Mouse (Mus musculus) cerebellum, postnatal 25 days (tissue): ENCODE results near the gene Alg1.

ENCODE experiments used
- DNase-seq, 2 experiments: peaks; one replicate each; pipeline ENCODE4 v3.0.0; 2021; ENCODE audit warnings: mixed read lengths in 2 of 2

Alg1 gene

DNA sequence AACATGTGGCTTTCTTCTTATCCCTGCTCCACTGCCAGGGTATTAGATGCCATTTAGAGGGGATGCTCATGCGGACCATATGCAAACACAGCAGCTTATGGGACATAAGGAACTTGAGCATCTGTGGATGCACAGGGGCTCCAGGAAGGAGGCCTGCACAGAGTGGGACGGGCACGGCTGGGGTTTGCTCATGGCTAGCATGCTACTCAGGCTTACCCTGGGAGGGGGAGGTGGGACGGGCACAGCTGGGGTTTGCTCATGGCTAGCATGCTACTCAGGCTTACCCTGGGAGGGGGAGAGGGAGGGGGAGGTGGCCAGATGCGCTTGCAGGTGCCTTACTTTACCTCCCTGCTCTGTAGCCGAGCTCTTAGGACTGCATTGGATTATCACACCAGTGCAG, 9.5 kb downstream of the Alg1 start:
- no peak for DNase-seq

- peak; percentile 50 to 70 for DNase-seq
Measured at GRCm38 (mm10) chr16:5244411-5244810, 11.0 kb downstream of the Alg1 start.

- no peak for DNase-seq
Measured at GRCm38 (mm10) chr16:5250891-5251290, 17.5 kb downstream of the Alg1 start.

- no peak for DNase-seq
Measured at GRCm38 (mm10) chr16:5252260-5252659, 18.8 kb downstream of the Alg1 start.

DNA sequence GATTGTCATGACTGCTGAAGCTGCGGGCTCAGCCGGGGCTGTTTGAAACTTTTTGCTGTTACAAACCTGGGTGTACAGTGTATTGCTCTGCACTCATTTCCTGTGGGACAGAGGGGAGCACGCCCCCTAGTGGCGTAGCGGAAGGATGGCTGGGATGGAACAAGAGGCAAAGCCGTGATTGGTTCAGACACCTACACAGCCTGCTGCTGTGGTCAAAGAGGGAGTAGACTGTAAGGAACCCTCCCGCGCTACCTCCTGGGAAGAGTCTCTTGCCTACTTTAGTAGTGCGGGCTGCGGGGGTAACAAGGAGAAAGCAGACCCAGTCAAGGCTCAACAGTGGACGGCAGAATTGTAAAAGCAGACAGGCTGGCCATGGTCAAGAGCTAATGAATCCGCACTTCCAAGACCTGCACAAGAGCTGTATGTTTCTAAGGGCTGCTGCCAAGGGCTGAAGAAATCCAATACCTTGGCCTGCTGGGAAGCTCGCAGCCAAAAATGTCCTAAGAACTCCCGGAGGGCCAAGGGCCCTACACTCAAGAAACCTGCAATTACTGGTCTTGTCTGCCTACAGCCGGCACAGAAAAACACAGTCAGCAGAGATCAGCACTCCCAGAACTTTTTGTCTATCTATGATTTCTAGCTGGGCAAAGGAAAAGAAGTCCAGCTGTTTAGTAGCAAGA, 21.1 kb downstream of the Alg1 start:
- peak; percentile 51 to 73 for DNase-seq

DNA sequence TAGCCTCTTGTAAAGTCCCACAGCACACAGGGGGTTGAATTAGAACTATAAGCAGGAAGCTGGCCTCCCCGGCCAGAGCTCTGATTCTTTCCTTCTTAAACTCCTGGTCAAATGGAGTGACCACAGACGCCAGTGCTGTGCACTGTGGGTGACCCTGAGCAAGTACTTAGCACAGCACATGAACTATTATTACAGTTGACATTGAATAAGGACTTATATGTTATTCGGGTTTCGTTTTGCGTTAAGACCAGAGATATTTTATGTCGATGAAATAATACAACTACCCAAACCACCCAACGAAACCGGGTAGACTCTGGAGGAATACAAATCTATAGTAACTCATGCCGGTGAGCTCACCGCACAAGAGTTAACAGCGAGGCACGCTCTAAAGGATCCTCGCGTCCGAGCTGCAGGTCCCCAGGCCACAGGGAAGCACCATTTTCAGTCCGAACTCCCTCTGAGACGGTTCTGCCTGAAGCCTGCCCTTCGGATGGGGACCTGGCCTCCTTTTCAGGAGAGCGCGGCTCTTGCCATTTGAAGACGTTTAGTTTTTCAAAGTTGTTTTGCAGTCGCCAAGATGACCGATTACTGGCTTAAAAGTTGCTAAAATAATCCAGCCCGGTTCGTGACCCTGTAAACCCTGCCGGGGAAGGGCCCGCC, 21.8 kb downstream of the Alg1 start:
- no peak for DNase-seq

DNA sequence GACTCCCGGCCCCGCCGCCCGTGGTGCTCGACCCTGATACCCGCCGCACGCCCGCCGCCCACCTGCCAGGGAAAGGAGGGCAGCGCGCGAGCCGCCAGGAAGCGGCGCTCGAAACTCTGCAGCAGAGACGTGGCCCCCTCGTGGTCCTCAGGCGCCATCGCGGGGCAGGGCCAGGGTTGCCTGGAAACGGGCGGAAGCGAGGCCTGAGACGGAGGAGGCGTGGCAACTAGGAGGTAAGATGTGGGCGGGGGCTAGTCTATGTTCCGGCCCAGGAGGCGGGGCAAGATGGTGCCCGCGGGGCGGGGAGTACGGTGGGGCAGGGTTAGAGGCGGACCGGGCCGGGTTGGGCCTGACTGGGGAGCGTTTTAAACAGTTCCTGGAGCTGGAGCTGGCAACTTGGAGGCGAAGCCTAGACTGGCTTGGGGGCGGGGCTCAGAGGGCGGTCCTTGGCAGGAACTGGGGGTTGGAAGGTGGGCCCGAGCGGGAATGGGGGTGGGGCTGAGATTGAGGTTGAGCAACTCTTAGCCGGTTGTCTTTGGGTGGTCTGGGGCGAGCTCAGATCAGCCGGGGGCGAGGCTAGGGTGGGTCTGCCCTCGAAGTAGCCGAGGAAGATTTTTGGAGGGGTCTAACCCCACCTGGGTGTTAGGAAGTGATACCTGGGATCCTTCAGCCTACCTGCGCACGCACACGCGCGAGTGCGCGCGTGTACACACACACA, 22.5 kb downstream of the Alg1 start, which contains the start of gene Eef2kmt:
TSS of gene Eef2kmt (minus strand) at position 205 of the 718 bp plus-strand sequence.
- peak; percentile 90 to 95 for DNase-seq

DNA sequence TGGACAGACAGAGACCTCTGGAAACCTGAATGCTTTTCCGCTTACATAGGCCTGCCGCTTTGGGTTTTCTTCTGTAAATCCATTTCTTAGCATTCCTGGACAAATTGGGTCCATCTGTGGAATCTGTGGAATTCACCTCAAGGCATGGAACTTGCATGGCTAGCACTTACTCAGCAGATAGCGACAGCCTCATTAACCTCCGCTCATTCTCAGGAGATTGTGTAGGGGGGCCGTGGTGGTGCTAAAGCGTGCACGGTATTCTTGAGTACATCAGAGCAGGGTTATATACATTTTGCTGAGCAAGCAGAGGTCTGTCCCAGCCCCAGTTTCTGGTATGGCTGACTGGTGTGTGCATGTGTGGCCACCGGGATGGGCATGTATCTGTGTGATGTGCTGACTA, 29.7 kb downstream of the Alg1 start:
- DNase-seq, result no peak

DNA sequence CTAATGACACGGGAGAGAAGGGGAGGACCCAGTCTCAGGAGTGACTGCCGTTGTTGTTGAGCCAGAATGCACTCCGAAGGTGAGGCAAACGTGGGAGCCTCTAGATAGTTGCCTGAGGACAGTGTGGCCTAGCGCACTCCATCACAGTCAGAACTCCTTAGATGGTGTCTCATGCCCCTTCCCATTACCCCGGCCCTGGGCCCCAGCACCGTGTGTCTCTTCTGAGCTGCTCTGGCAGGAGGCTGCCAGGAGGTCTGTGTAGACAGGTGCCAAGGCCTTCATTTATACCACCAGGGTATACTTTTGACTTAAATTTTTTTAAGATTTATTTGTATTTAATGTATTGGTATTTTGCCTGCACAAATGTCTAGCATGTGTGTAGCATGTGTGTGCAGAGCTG, 30.5 kb downstream of the Alg1 start:
- no peak for DNase-seq

GRCm38 (mm10) chr16:5271411-5272035, 38.1 kb downstream of the Alg1 start:
- DNase-seq, result no peak

DNA sequence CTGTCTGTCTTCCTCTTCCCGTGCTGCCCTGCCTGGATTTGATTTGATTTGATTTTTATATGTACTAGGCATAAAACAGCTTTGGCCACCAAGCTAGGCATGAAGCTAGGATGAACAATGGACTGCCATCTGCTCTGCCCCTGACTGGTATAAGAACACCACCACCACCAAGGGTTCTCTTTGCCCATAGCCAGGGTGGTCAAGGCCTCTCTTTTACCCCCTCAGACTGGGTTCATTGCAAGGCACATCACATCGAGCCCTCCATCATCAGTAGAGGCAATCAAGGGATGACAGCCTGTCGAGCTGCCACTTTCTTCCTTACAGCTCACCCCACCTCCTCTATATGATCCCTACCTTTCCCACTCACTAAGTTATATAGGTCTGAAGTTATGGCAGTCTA, 39.0 kb downstream of the Alg1 start:
- no peak for DNase-seq

DNA sequence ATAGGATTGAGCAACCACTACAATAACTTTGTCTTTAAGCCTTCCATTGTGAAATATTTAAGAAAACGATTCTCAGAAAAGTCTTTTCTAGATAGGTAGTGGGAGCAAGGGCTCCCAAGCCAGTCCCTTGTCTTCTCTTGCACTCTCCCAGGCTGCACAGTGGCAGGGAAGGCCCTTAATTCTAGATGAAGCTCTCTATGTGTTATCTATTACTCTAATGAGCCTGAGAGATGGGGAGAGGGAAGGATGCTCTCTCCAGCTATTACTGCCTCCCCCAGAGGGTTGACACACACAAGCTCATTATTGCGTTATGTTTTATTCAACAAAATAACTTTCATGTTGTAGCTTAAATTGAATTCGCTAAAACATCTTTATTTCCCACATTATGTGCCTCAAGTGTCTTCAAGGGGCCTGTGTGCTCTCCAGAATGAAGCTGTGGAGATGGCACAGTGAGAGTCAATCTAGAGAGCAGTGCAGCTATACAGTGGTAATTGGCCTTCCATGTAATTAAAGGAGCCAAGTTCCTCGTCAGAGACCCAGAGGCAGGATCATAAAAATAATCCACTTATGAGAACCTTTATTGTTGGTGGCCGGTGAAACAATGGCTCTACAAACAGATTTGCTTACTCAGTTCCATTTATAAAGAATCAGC, 46.3 kb downstream of the Alg1 start:
- no peak for DNase-seq

DNA sequence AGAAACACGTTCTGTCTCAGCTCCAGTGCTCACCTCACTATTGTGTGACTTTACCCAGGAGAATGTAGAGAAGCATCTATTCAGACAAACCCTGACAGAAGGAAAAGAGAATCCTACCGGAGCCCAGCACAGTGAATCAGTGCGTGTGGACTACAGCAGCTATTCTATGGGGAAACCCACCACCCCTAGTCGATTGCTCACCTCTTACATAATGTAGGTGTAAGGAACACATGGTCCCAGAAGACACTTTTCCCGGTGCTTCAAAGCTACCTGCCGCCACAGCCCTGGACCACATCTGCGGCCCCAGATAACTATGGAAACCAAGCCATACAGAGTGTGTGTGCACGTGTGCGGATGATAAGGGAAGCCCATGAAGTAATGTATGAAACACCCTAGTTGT, 49.3 kb downstream of the Alg1 start:
- no peak for DNase-seq

GRCm38 (mm10) chr16:5285376-5285775, 52.0 kb downstream of the Alg1 start:
- DNase-seq, result no peak
